Mouse (Mus musculus): ENCODE measurements at regions not wholly inside any gene's neighbourhood (a gene's known extent, or its start where the extent isn't known, plus 50 kb on each side); places are given as distances from the start of the nearest gene placed in this dataset.

- Histone ChIP-seq H3K4me3 (ENCODE audit: low read depth, low read length) (no peak overlapping the region), H3K4me2 (ENCODE audit: low read depth, low read length) (no peak overlapping the region), H3K4me1 (ENCODE audit: control insufficient read depth, insufficient read depth) (peaks cover 16% of the 10 kb centered on the region), H3K36me3 (replicated peaks; ENCODE audit: control insufficient read depth, insufficient read depth, low read length) (no peaks in the 10 kb centered on the region), H3K9me3 (replicated peaks; ENCODE audit: control insufficient read depth, low read length) (no peaks in the 10 kb centered on the region), H3K27me3 (ENCODE audit: control insufficient read depth, insufficient read depth, low read length) (no peaks in the 10 kb centered on the region), H3K27ac (ENCODE audit: low read depth) (no peak overlapping the region), H3K9ac (replicated peaks; ENCODE audit: low read depth, low read length) (no peak overlapping the region)
- no peak for ATAC-seq (ENCODE audit: insufficient read depth, low read depth)
- no peak for DNase-seq (ENCODE audit: low spot score)
- TF ChIP-seq CTCF (IDR thresholded peaks at IDR 0.05; ENCODE audit: low read depth) (no peak), EP300 (IDR thresholded peaks at IDR 0.05; ENCODE audit: low read depth) (no peak)
- WGBS, result 42% methylated on average over 3 of the region's 3 CpGs
These were observed 452.4 kb downstream of the Epha4 start for GRCm38 (mm10) chr1:77062468-77062867.

- Histone ChIP-seq H3K4me3 (ENCODE audit: low read depth, low read length) (no peak overlapping the region), H3K4me1 (ENCODE audit: control insufficient read depth, insufficient read depth) (no peaks in the 10 kb centered on the region), H3K36me3 (replicated peaks; ENCODE audit: control insufficient read depth, insufficient read depth, low read length) (no peaks in the 10 kb centered on the region), H3K9ac (replicated peaks; ENCODE audit: low read depth, low read length) (no peak overlapping the region), H3K27ac (ENCODE audit: low read depth) (no peak overlapping the region), H3K4me2 (ENCODE audit: low read depth, low read length) (no peak overlapping the region), H3K9me3 (replicated peaks; ENCODE audit: control insufficient read depth, low read length) (no peaks in the 10 kb centered on the region), H3K27me3 (ENCODE audit: control insufficient read depth, insufficient read depth, low read length) (no peaks in the 10 kb centered on the region)
- TF ChIP-seq EP300 (IDR thresholded peaks at IDR 0.05; ENCODE audit: low read depth) (no peak), CTCF (IDR thresholded peaks at IDR 0.05; ENCODE audit: low read depth) (no peak)
- 68% methylated on average over 1 of the region's 1 CpGs for WGBS
- ATAC-seq (ENCODE audit: insufficient read depth, low read depth) (no peak), DNase-seq (ENCODE audit: low spot score) (no peak)
These were observed 441.8 kb downstream of the Epha4 start for GRCm38 (mm10) chr1:77073071-77073470.

DNA sequence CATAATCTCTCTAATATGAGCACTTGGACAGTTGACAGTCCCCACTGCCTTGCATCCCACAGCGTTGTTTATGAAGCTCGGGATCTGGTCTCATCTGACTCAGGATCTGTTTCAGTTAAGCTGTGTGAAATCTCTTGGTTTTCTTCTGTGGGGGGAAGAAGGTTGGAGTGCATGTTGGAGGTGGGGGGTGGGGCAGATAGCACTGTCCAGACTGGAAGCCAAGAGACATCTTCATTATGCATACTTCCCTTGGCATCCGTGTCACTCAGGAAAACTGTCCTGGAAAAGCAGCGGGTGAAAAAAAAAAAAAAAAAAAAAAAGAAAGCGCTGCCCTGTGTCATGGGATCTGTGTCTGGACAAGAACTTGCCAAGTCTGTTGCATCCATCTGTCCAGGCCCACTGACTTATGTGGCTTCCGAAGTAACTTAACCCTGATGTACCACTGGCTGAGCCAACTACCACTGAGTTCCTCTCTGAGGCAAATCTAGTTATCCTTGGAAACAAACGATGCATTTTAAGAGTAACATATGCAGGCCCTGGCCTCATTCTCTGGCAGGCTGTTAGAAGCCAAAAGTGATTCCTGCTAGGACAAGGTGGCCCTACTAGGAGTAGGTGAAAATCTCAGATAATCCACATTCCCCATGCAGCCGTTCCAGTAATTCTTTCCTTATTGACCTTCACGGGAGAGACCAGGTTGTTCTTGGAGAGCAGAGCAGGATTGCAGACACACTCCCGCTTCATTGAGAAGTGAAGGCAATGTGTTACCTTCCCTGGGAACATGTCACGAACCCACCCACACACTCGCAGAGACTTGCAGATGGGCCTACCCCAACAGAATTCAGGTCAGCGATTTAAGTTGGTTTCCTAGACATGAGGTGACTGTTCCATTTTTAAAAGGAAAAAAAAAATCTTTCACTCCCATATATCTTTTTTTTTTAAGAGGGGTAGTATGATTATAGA, 439.7 kb downstream of the Epha4 start:
- ATAC-seq (ENCODE audit: insufficient read depth, low read depth) (no peak), DNase-seq (ENCODE audit: low spot score) (no peak)
- H3K4me1 ChIP-seq (ENCODE audit: control insufficient read depth, insufficient read depth), result no peaks in the 10 kb centered on the region
- TF ChIP-seq CTCF (IDR thresholded peaks at IDR 0.05; ENCODE audit: low read depth) (no peak), EP300 (IDR thresholded peaks at IDR 0.05; ENCODE audit: low read depth) (no peak)
- WGBS, result 76% methylated on average over 13 of the region's 13 CpGs
- H3K9ac ChIP-seq (replicated peaks; ENCODE audit: low read depth, low read length), result no peak overlapping the region
- no peak overlapping the region for H3K4me3 ChIP-seq (ENCODE audit: low read depth, low read length)
- H3K4me2 ChIP-seq (ENCODE audit: low read depth, low read length), result no peak overlapping the region
- no peaks in the 10 kb centered on the region for H3K9me3 ChIP-seq (replicated peaks; ENCODE audit: control insufficient read depth, low read length)
- no peaks in the 10 kb centered on the region for H3K36me3 ChIP-seq (replicated peaks; ENCODE audit: control insufficient read depth, insufficient read depth, low read length)
- no peaks in the 10 kb centered on the region for H3K27me3 ChIP-seq (ENCODE audit: control insufficient read depth, insufficient read depth, low read length)
- no peak overlapping the region for H3K27ac ChIP-seq (ENCODE audit: low read depth)

DNA sequence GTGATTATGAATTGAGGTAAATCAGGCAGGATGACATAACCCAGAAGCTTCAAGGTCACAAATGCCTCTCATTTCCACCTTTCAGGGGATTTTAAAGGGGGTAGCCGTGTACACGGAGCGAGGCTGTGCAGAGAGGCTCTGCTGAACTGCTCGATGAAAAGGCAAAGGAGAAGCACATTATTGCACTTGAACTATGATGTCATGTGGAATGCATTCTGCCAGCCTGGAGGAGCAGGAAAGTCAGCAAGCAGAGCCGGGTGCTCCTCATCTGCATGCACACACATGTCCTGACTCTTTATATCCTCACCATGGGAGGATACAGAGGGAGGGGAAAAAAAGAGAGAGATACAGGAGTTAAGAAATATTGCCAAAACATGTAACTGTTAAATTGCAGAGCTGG, 434.1 kb downstream of the Epha4 start:
- 25% methylated on average over 5 of the region's 5 CpGs for WGBS
- no peak overlapping the region for H3K9ac ChIP-seq (replicated peaks; ENCODE audit: low read depth, low read length)
- DNase-seq (ENCODE audit: low spot score) (no peak), ATAC-seq (ENCODE audit: insufficient read depth, low read depth) (peak; percentile 55)
- no peaks in the 10 kb centered on the region for H3K36me3 ChIP-seq (replicated peaks; ENCODE audit: control insufficient read depth, insufficient read depth, low read length)
- H3K4me3 ChIP-seq (ENCODE audit: low read depth, low read length), result no peak overlapping the region
- peaks cover 8% of the 10 kb centered on the region for H3K4me1 ChIP-seq (ENCODE audit: control insufficient read depth, insufficient read depth)
- no peaks in the 10 kb centered on the region for H3K27me3 ChIP-seq (ENCODE audit: control insufficient read depth, insufficient read depth, low read length)
- TF ChIP-seq CTCF (IDR thresholded peaks at IDR 0.05; ENCODE audit: low read depth), result no peak
- no peak for TF ChIP-seq EP300 (IDR thresholded peaks at IDR 0.05; ENCODE audit: low read depth)
- H3K4me2 ChIP-seq (ENCODE audit: low read depth, low read length), result peak overlapping the region; percentile 20; the same call in 1 of the 2 replicates
- no peaks in the 10 kb centered on the region for H3K9me3 ChIP-seq (replicated peaks; ENCODE audit: control insufficient read depth, low read length)
- no peak overlapping the region for H3K27ac ChIP-seq (ENCODE audit: low read depth)

- WGBS, result 50% methylated on average over 7 of the region's 7 CpGs
- no peak overlapping the region for H3K27ac ChIP-seq (ENCODE audit: low read depth)
- TF ChIP-seq EP300 (IDR thresholded peaks at IDR 0.05; ENCODE audit: low read depth) (no peak), CTCF (IDR thresholded peaks at IDR 0.05; ENCODE audit: low read depth) (peak; percentile 52)
- no peaks in the 10 kb centered on the region for H3K9me3 ChIP-seq (replicated peaks; ENCODE audit: control insufficient read depth, low read length)
- no peaks in the 10 kb centered on the region for H3K27me3 ChIP-seq (ENCODE audit: control insufficient read depth, insufficient read depth, low read length)
- H3K9ac ChIP-seq (replicated peaks; ENCODE audit: low read depth, low read length), result no peak overlapping the region
- no peak overlapping the region for H3K4me2 ChIP-seq (ENCODE audit: low read depth, low read length)
- H3K4me3 ChIP-seq (ENCODE audit: low read depth, low read length), result no peak overlapping the region
- ATAC-seq (ENCODE audit: insufficient read depth, low read depth) (peak; percentile 36), DNase-seq (ENCODE audit: low spot score) (peak; percentile 35)
- H3K36me3 ChIP-seq (replicated peaks; ENCODE audit: control insufficient read depth, insufficient read depth, low read length), result no peaks in the 10 kb centered on the region
- peaks cover 8% of the 10 kb centered on the region for H3K4me1 ChIP-seq (ENCODE audit: control insufficient read depth, insufficient read depth)
These were observed 433.2 kb downstream of the Epha4 start for GRCm38 (mm10) chr1:77081660-77082059.

All from heart, postnatal 0 days (tissue).